Mouse (Mus musculus) midbrain, embryonic 10.5 days (tissue): Measurements from ENCODE around the gene Atp4a. TPM values are rescaled to one million over a fixed set of nuclear protein-coding genes. Genes with fewer than 3 reads are reported as not detected.

Experiments
- polyA plus RNA-seq: library from polyadenylated mRNA; unstranded; fragments of >200 nt; fragmentation: Nextera tagmentation; extraction: Ambion mirVana; gene quantifications from 2 replicates; pipeline ENCODE4 v1.2.1, GENCODE M21; 2016

The Atp4a gene
- polyA plus RNA-seq, 1 experiment from 2014 or later: 0.89 TPM

Other genes with a start within 250 kb of the Atp4a start
- gene Prodh2, start 218.6 kb upstream of the Atp4a start, polyA plus RNA-seq: not detected in 2 replicates
- 36.6 and 62.0 TPM in 2 replicates for gene Arhgap33, start 177.1 kb upstream of the Atp4a start, polyA plus RNA-seq
- 6.1 and 6.2 TPM in 2 replicates for gene Hspb6, start 160.0 kb upstream of the Atp4a start, polyA plus RNA-seq
- gene Proser3, start 159.9 kb upstream of the Atp4a start, polyA plus RNA-seq: 13.4 and 17.1 TPM in 2 replicates
- gene Lin37, start 152.4 kb upstream of the Atp4a start, polyA plus RNA-seq: 45.9 and 46.7 TPM in 2 replicates
- 93.2 and 99.5 TPM in 2 replicates for gene U2af1l4, start 148.9 kb upstream of the Atp4a start, polyA plus RNA-seq
- gene Gm49396, start 148.9 kb upstream of the Atp4a start, polyA plus RNA-seq: 17.0 and 19.6 TPM in 2 replicates
- 131 and 133 TPM in 2 replicates for gene Psenen, start 148.6 kb upstream of the Atp4a start, polyA plus RNA-seq
- gene Igflr1, start 146.8 kb upstream of the Atp4a start, polyA plus RNA-seq: 4.4 and 7.2 TPM in 2 replicates
- gene Kmt2b, start 123.5 kb upstream of the Atp4a start, polyA plus RNA-seq: 7.4 and 10.6 TPM in 2 replicates
- 0.26 and 0.61 TPM in 2 replicates for gene Zbtb32, start 113.3 kb upstream of the Atp4a start, polyA plus RNA-seq
- 0.44 and 0.79 TPM in 2 replicates for gene Upk1a, start 99.4 kb upstream of the Atp4a start, polyA plus RNA-seq
- 779 and 792 TPM in 2 replicates for gene Cox6b1, start 86.1 kb upstream of the Atp4a start, polyA plus RNA-seq
- not detected in 2 replicates for gene Etv2, start 76.4 kb upstream of the Atp4a start, polyA plus RNA-seq
- 140 and 145 TPM in 2 replicates for gene Rbm42, start 61.9 kb upstream of the Atp4a start, polyA plus RNA-seq
- 79.8 and 84.0 TPM in 2 replicates for gene Haus5, start 47.2 kb upstream of the Atp4a start, polyA plus RNA-seq
- gene Pmis2, start 40.6 kb upstream of the Atp4a start, polyA plus RNA-seq: not detected in 2 replicates
- not detected in 2 replicates for gene 2200002J24Rik, start 13.3 kb upstream of the Atp4a start, polyA plus RNA-seq
- gene Tmem147, start 17.3 kb downstream of the Atp4a start, polyA plus RNA-seq: 155 and 164 TPM in 2 replicates
- gene Gapdhs, start 31.5 kb downstream of the Atp4a start, polyA plus RNA-seq: 0.33 and 0.40 TPM in 2 replicates
- gene Sbsn, start 39.3 kb downstream of the Atp4a start, polyA plus RNA-seq: 0.51 and 0.65 TPM in 2 replicates
- not detected in 2 replicates for gene Dmkn, start 51.5 kb downstream of the Atp4a start, polyA plus RNA-seq
- not detected in 2 replicates for gene Krtdap, start 75.7 kb downstream of the Atp4a start, polyA plus RNA-seq
- not detected in 2 replicates for gene Ffar2, start 111.6 kb downstream of the Atp4a start, polyA plus RNA-seq
- not detected in 2 replicates for gene Ffar3, start 144.0 kb downstream of the Atp4a start, polyA plus RNA-seq
- gene Ffar1, start 149.4 kb downstream of the Atp4a start, polyA plus RNA-seq: not detected in 2 replicates
- gene Cd22, start 168.1 kb downstream of the Atp4a start, polyA plus RNA-seq: 0.02 TPM in 1 of 2 replicates, not detected in the other
- gene Mag, start 202.7 kb downstream of the Atp4a start, polyA plus RNA-seq: 0.22 and 0.52 TPM in 2 replicates
- not detected in 2 replicates for gene Hamp2, start 212.5 kb downstream of the Atp4a start, polyA plus RNA-seq
- gene Hamp, start 231.8 kb downstream of the Atp4a start, polyA plus RNA-seq: not detected in 2 replicates
- 22.6 and 23.5 TPM in 2 replicates for gene Usf2, start 244.6 kb downstream of the Atp4a start, polyA plus RNA-seq